Mouse (Mus musculus): ENCODE data around the gene Mmp8. TPM values are rescaled to one million over a fixed set of nuclear protein-coding genes. Genes with fewer than 3 reads are reported as not detected.

Mmp8 gene
- polyA plus RNA-seq, 1 experiment from 2014 or later: not detected

- no peak overlapping the region for H3K27ac ChIP-seq
- H3K9ac ChIP-seq: no peak overlapping the region
- H3K4me1 ChIP-seq: no peaks in the 10 kb centered on the region
- 81% methylated on average over 7 of the region's 7 CpGs for WGBS
- no peaks in the 10 kb centered on the region for H3K36me3 ChIP-seq (replicated peaks)
- H3K4me2 ChIP-seq: no peak overlapping the region
- no peaks in the 10 kb centered on the region for H3K27me3 ChIP-seq
- H3K9me3 ChIP-seq: no peaks in the 10 kb centered on the region
- no peak for ATAC-seq (ENCODE audit: low FRiP score)
- H3K4me3 ChIP-seq (replicated peaks): no peak overlapping the region
Measured at GRCm38 (mm10) chr9:7567376-7567775, 9.1 kb downstream of the Mmp8 start.

GRCm38 (mm10) chr9:7567923-7568322 lies 9.7 kb downstream of the Mmp8 start:
- no peak for ATAC-seq (ENCODE audit: low FRiP score)
- Histone ChIP-seq H3K27ac (no peak overlapping the region), H3K4me2 (no peak overlapping the region), H3K36me3 (replicated peaks) (no peaks in the 10 kb centered on the region), H3K9me3 (no peaks in the 10 kb centered on the region), H3K4me1 (no peaks in the 10 kb centered on the region), H3K9ac (no peak overlapping the region), H3K27me3 (no peaks in the 10 kb centered on the region), H3K4me3 (replicated peaks) (no peak overlapping the region)
- WGBS: 85% methylated on average over 2 of the region's 2 CpGs

- no peaks in the 10 kb centered on the region for H3K9me3 ChIP-seq
- no peak overlapping the region for H3K27ac ChIP-seq
- H3K4me2 ChIP-seq: no peak overlapping the region
- no peaks in the 10 kb centered on the region for H3K36me3 ChIP-seq (replicated peaks)
- H3K4me1 ChIP-seq: no peaks in the 10 kb centered on the region
- 89% methylated on average over 1 of the region's 1 CpGs for WGBS
- no peak overlapping the region for H3K4me3 ChIP-seq (replicated peaks)
- ATAC-seq (ENCODE audit: low FRiP score): no peak
- no peaks in the 10 kb centered on the region for H3K27me3 ChIP-seq
- no peak overlapping the region for H3K9ac ChIP-seq
Measured at GRCm38 (mm10) chr9:7570485-7570884, 12.2 kb downstream of the Mmp8 start.

GRCm38 (mm10) chr9:7571162-7571561 lies 12.9 kb downstream of the Mmp8 start, which contains the start of gene Mmp27:
Mmp27 (plus strand) TSS chr9:7571396.
- WGBS: 81% methylated on average over 4 of the region's 4 CpGs
- no peak within 1 kb of the TSS for H3K9ac ChIP-seq
- no peaks in the 10 kb centered on the region for H3K4me1 ChIP-seq
- H3K4me3 ChIP-seq (replicated peaks): no peak within 1 kb of the TSS
- no peak for ATAC-seq (ENCODE audit: low FRiP score)
- no peaks in the 10 kb centered on the region for H3K9me3 ChIP-seq
- H3K36me3 ChIP-seq (replicated peaks): no peaks in the 10 kb centered on the region
- no peak within 1 kb of the TSS for H3K27ac ChIP-seq
- no peak within 1 kb of the TSS for H3K4me2 ChIP-seq
- H3K27me3 ChIP-seq: no peaks in the 10 kb centered on the region

- WGBS: 85% methylated on average over 7 of the region's 7 CpGs
- no peak overlapping the region for H3K4me3 ChIP-seq (replicated peaks)
- no peak overlapping the region for H3K4me2 ChIP-seq
- no peaks in the 10 kb centered on the region for H3K36me3 ChIP-seq (replicated peaks)
- no peak for ATAC-seq (ENCODE audit: low FRiP score)
- no peaks in the 10 kb centered on the region for H3K9me3 ChIP-seq
- no peaks in the 10 kb centered on the region for H3K27me3 ChIP-seq
- no peaks in the 10 kb centered on the region for H3K4me1 ChIP-seq
- no peak overlapping the region for H3K9ac ChIP-seq
- H3K27ac ChIP-seq: no peak overlapping the region
Measured at GRCm38 (mm10) chr9:7572188-7572587, 13.9 kb downstream of the Mmp8 start.

- Histone ChIP-seq H3K4me1 (no peaks in the 10 kb centered on the region), H3K27ac (no peak overlapping the region), H3K9ac (no peak overlapping the region), H3K9me3 (no peaks in the 10 kb centered on the region), H3K4me2 (no peak overlapping the region), H3K27me3 (no peaks in the 10 kb centered on the region), H3K36me3 (replicated peaks) (no peaks in the 10 kb centered on the region), H3K4me3 (replicated peaks) (no peak overlapping the region)
- WGBS: 88% methylated on average over 2 of the region's 2 CpGs
- ATAC-seq (ENCODE audit: low FRiP score): no peak
Measured at GRCm38 (mm10) chr9:7572663-7573308, 14.5 kb downstream of the Mmp8 start.

GRCm38 (mm10) chr9:7575526-7575925 lies 17.3 kb downstream of the Mmp8 start:
- H3K9me3 ChIP-seq: no peaks in the 10 kb centered on the region
- H3K4me1 ChIP-seq: no peaks in the 10 kb centered on the region
- no peaks in the 10 kb centered on the region for H3K36me3 ChIP-seq (replicated peaks)
- no peak overlapping the region for H3K9ac ChIP-seq
- no peak overlapping the region for H3K27ac ChIP-seq
- H3K4me3 ChIP-seq (replicated peaks): no peak overlapping the region
- no peak overlapping the region for H3K4me2 ChIP-seq
- ATAC-seq (ENCODE audit: low FRiP score): no peak
- no peaks in the 10 kb centered on the region for H3K27me3 ChIP-seq
- 83% methylated on average over 3 of the region's 3 CpGs for WGBS

- Histone ChIP-seq H3K4me3 (replicated peaks) (no peak overlapping the region), H3K36me3 (replicated peaks) (no peaks in the 10 kb centered on the region), H3K4me2 (no peak overlapping the region), H3K27me3 (no peaks in the 10 kb centered on the region), H3K27ac (no peak overlapping the region), H3K4me1 (no peaks in the 10 kb centered on the region), H3K9ac (no peak overlapping the region), H3K9me3 (no peaks in the 10 kb centered on the region)
- 90% methylated on average over 2 of the region's 2 CpGs for WGBS
- ATAC-seq (ENCODE audit: low FRiP score): no peak
Measured at GRCm38 (mm10) chr9:7577371-7577770, 19.1 kb downstream of the Mmp8 start.

GRCm38 (mm10) chr9:7590063-7590462 lies 31.8 kb downstream of the Mmp8 start:
- Histone ChIP-seq H3K27me3 (no peaks in the 10 kb centered on the region), H3K4me3 (replicated peaks) (no peak overlapping the region), H3K36me3 (replicated peaks) (no peaks in the 10 kb centered on the region), H3K4me1 (no peaks in the 10 kb centered on the region), H3K9ac (no peak overlapping the region), H3K9me3 (no peaks in the 10 kb centered on the region), H3K27ac (no peak overlapping the region), H3K4me2 (no peak overlapping the region)
- 81% methylated on average over 8 of the region's 8 CpGs for WGBS
- ATAC-seq (ENCODE audit: low FRiP score): no peak

GRCm38 (mm10) chr9:7593272-7593812 lies 35.1 kb downstream of the Mmp8 start:
- Histone ChIP-seq H3K27me3 (no peaks in the 10 kb centered on the region), H3K4me2 (no peak overlapping the region), H3K4me3 (replicated peaks) (no peak overlapping the region), H3K9me3 (no peaks in the 10 kb centered on the region), H3K9ac (no peak overlapping the region), H3K4me1 (no peaks in the 10 kb centered on the region), H3K36me3 (replicated peaks) (no peaks in the 10 kb centered on the region), H3K27ac (no peak overlapping the region)
- ATAC-seq (ENCODE audit: low FRiP score): no peak
- 90% methylated on average over 3 of the region's 3 CpGs for WGBS

- peak overlapping the region; percentile 29; the same call in 1 of the 2 replicates for H3K9ac ChIP-seq
- H3K36me3 ChIP-seq (replicated peaks): no peaks in the 10 kb centered on the region
- H3K4me1 ChIP-seq: no peaks in the 10 kb centered on the region
- H3K4me2 ChIP-seq: peak overlapping the region; percentile 43
- ATAC-seq (ENCODE audit: low FRiP score): peak; percentile 96
- H3K9me3 ChIP-seq: no peaks in the 10 kb centered on the region
- H3K27me3 ChIP-seq: no peaks in the 10 kb centered on the region
- H3K4me3 ChIP-seq (replicated peaks): 0 out of 2 replicates have a peak overlapping the region, but pooled peaks have one; percentile 16
- WGBS: 14% methylated on average over 6 of the region's 6 CpGs
- H3K27ac ChIP-seq: no peak overlapping the region
Measured at GRCm38 (mm10) chr9:7594816-7595540, 36.7 kb downstream of the Mmp8 start.

GRCm38 (mm10) chr9:7602982-7603742 lies 44.9 kb downstream of the Mmp8 start:
- no peak overlapping the region for H3K9ac ChIP-seq
- peak; percentile 63; the same call in 1 of the 2 replicates for ATAC-seq (ENCODE audit: low FRiP score)
- H3K9me3 ChIP-seq: no peaks in the 10 kb centered on the region
- H3K4me2 ChIP-seq: no peak overlapping the region
- no peak overlapping the region for H3K4me3 ChIP-seq (replicated peaks)
- no peaks in the 10 kb centered on the region for H3K4me1 ChIP-seq
- H3K27me3 ChIP-seq: no peaks in the 10 kb centered on the region
- H3K36me3 ChIP-seq (replicated peaks): no peaks in the 10 kb centered on the region
- 5% methylated on average over 3 of the region's 3 CpGs for WGBS
- H3K27ac ChIP-seq: no peak overlapping the region

All from forebrain, embryonic 12.5 days (tissue).